Comparison of ENCODE assay signal across 8 mouse cellular contexts in the genomic region with DNA sequence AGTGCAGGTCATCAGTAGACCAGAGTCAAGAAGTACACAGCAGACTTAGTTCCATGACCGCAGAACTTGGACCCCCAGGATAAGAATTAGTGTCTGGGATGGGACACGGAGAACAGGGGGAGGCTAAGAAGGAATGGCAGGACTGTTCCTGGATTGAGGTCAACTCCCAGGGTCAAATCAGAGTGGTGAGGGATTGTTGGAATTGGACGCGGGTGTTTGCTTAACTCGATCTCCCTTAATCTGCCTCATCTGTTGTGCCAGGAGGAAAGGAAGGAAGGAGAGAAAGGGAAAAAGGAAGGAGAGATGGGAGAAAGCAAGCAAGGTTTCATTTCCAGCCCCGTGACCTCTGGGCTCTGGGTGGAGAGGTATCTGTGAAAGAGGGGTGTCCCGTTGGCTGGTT. TPM values are rescaled to one million over a fixed set of nuclear protein-coding genes. Genes with fewer than 3 reads are reported as not detected.
DNase-seq lines count a peak whose midpoint lies in the region; ATAC-seq and TF ChIP-seq lines count a peak whose summit lies in the region.

A gene (plus strand): TSS at position 301 of the 400 bp plus-strand sequence.

- peaks cover 30% of the 10 kb centered on the region for H3K4me1 ChIP-seq in forebrain, embryonic 10.5 days
- H3K4me1 ChIP-seq in hindbrain, embryonic 16.5 days (ENCODE audit: control insufficient read depth, insufficient read depth, low read depth, low read length): peaks cover 18% of the 10 kb centered on the region
- H3K4me1 ChIP-seq in neural tube, embryonic 13.5 days (replicated peaks): peaks cover 41% of the 10 kb centered on the region

- peak within 1 kb of the TSS; percentile 53 for H3K4me3 ChIP-seq in left cerebral cortex, adult 2 months
- H3K4me3 ChIP-seq in forebrain, embryonic 10.5 days: peak within 1 kb of the TSS; percentile 83
- H3K4me3 ChIP-seq in hindbrain, embryonic 16.5 days (ENCODE audit: low read length): peak within 1 kb of the TSS; percentile 71
- H3K4me3 ChIP-seq in neural tube, embryonic 13.5 days: peak within 1 kb of the TSS; percentile 74

- H3K9ac ChIP-seq in hindbrain, embryonic 16.5 days (ENCODE audit: low read depth, low read length): peak within 1 kb of the TSS; percentile 83
- H3K9ac ChIP-seq in neural tube, embryonic 13.5 days: peak within 1 kb of the TSS; percentile 90

- H3K27me3 ChIP-seq in forebrain, embryonic 10.5 days (ENCODE audit: poor library complexity, severe bottlenecking): no peaks in the 10 kb centered on the region
- H3K27me3 ChIP-seq in hindbrain, embryonic 16.5 days (replicated peaks; ENCODE audit: control insufficient read depth, insufficient read depth, low read length): no peaks in the 10 kb centered on the region
- H3K27me3 ChIP-seq in neural tube, embryonic 13.5 days: no peaks in the 10 kb centered on the region

- intact Hi-C loops in left cerebral cortex, adult 2 months (cut with DNase I): no loop called here

- 15% methylated on average over 7 of the region's 7 CpGs for WGBS in forebrain, embryonic 10.5 days
- 22% methylated on average over 7 of the region's 7 CpGs for WGBS in hindbrain, embryonic 16.5 days
- WGBS in neural tube, embryonic 13.5 days: 26% methylated on average over 7 of the region's 7 CpGs

- peak within 1 kb of the TSS; percentile 64 for H3K27ac ChIP-seq in left cerebral cortex, adult 2 months
- H3K27ac ChIP-seq in forebrain, embryonic 10.5 days: peak within 1 kb of the TSS; percentile 97
- H3K27ac ChIP-seq in hindbrain, embryonic 16.5 days (ENCODE audit: low read depth, low read length): peak within 1 kb of the TSS; percentile 81
- H3K27ac ChIP-seq in neural tube, embryonic 13.5 days (replicated peaks): peak within 1 kb of the TSS; percentile 85

- no peak for ATAC-seq in hindbrain, embryonic 16.5 days
- no peak for ATAC-seq in neural tube, embryonic 13.5 days (ENCODE audit: low read depth)

- peak within 1 kb of the TSS; percentile 67 for H3K4me2 ChIP-seq in hindbrain, embryonic 16.5 days (ENCODE audit: low read length)
- peak within 1 kb of the TSS; percentile 85 for H3K4me2 ChIP-seq in neural tube, embryonic 13.5 days

- no peak for DNase-seq in left cerebral cortex, adult 2 months (ENCODE audit: extremely low spot score in 1 of 2, low spot score in 2 of 2)
- no peak for DNase-seq in left cerebral cortex, adult 8-10 months (ENCODE audit: low spot score in 2 of 2)
- DNase-seq in forebrain, embryonic 10.5 days (ENCODE audit: extremely low spot score, low spot score): no peak
- no peak for DNase-seq in frontal cortex, adult 2 months (ENCODE audit: extremely low spot score in 1 of 2, low spot score in 1 of 2)
- no peak for DNase-seq in layer of hippocampus, postnatal 36 days
- DNase-seq in thymus, adult 18-20 months: no peak

- peaks cover 4% of the 10 kb centered on the region; the same call in 1 of the 2 replicates for H3K9me3 ChIP-seq in forebrain, embryonic 10.5 days
- H3K9me3 ChIP-seq in hindbrain, embryonic 16.5 days (ENCODE audit: control insufficient read depth, low read length): no peaks in the 10 kb centered on the region
- H3K9me3 ChIP-seq in neural tube, embryonic 13.5 days: no peaks in the 10 kb centered on the region

- TF ChIP-seq CTCF in left cerebral cortex, adult 2 months (IDR thresholded peaks at IDR 0.05): no peak

- H3K36me3 ChIP-seq in forebrain, embryonic 10.5 days (replicated peaks): peaks cover 62% of the 10 kb centered on the region
- H3K36me3 ChIP-seq in hindbrain, embryonic 16.5 days (ENCODE audit: control insufficient read depth, insufficient read depth, low read length): peaks cover 25% of the 10 kb centered on the region
- H3K36me3 ChIP-seq in neural tube, embryonic 13.5 days: peaks cover 62% of the 10 kb centered on the region

RNA-seq across cellular contexts. Expression of the gene that starts here (rescaled TPM):
- 1 to 10 TPM; 4.8 to 4.9 TPM for total RNA-seq in left cerebral cortex, adult 2 months (2021)
- total RNA-seq in left cerebral cortex, adult 8-10 months (2022): 1 to 10 TPM; 1.8 to 5.2 (median 3.3) TPM
- polyA plus RNA-seq in forebrain, embryonic 10.5 days (2016; fragmentation: Nextera tagmentation; extraction: Ambion mirVana): 265 TPM in 2 replicates
- polyA plus RNA-seq in hindbrain, embryonic 16.5 days (2015; fragmentation: Nextera tagmentation; extraction: Ambion mirVana): 130 and 180 TPM in 2 replicates
- polyA plus RNA-seq in neural tube, embryonic 13.5 days (2015; fragmentation: Nextera tagmentation; extraction: Ambion mirVana): 248 and 255 TPM in 2 replicates
- polyA plus RNA-seq in frontal cortex, adult 2 months (2012; rRNA removed): 8.8 and 9.5 TPM in 2 replicates
- total RNA-seq in layer of hippocampus, postnatal 36 days (2021): 1 to 10 TPM; 5.7 to 5.8 TPM

Comparison
In these comparisons a context has a peak if more than half of its experiments do, and no peak if none do; other contexts are left out.
1. RNA of the gene that starts here (polyA plus RNA-seq): 265 TPM in forebrain, embryonic 10.5 days, 248 to 255 TPM in neural tube, embryonic 13.5 days and 130 to 180 TPM in hindbrain, embryonic 16.5 days; 8.8 to 9.5 TPM in frontal cortex, adult 2 months; every median in the first group is over 10 times any median in the second.
2. Peak in every context shown above with its lines, with median percentiles within 50 percentile points of each other: H3K27ac ChIP-seq and H3K4me3 ChIP-seq.